In the genomic region with DNA sequence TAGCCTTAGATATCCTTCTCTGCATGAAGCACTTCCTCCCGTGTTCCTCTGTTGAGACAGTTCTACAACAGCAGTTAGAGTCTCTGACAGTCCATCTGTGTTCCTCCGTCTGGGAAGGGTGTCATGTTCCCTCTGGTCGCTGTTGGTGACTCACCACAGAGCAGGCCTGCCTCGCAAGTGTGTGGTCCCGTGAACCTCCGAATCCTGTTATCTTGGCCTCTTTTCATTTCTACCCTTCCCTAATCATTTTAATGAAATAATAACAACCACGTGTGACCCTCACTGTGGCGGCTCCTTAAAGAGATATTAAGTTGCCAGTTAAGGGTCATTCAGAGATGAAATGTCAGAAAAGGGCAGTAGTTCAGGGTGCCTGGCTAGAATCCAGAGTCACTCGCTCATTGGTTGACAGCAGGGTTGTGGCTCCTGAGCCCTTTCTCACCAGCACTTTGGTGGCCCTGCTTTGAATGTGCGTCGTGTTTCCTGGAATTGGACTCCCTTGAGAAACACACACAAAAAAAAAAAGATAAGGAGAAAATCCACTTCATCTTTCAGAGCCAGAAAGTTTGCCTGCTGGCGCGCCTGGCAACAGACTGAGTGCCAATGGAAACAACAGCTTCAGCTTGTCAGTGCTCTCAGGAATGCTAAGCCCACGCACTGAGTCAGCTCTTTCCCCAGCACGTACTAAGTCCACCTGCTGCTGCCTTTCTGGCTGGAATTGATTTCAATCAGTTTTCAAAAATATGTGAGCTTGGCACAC, we compare ENCODE assay signal across 10 mouse cellular contexts.
DNase-seq lines count a peak whose midpoint lies in the region; ATAC-seq and TF ChIP-seq lines count a peak whose summit lies in the region.
"Had no signal": no experiment of that assay in that cellular context is flagged by ENCODE, and none has a peak within 500 bp of the region (broad histone marks: within the 10 kb centered on the region; RNA-seq: fewer than 3 reads in every experiment).

No protein-coding gene starts in this region.

- H3K27ac ChIP-seq in forebrain, embryonic 15.5 days (replicated peaks) = no peak overlapping the region
- no peak overlapping the region for H3K27ac ChIP-seq in forebrain, embryonic 12.5 days
- no peak overlapping the region for H3K27ac ChIP-seq in limb, embryonic 13.5 days
- no peak overlapping the region for H3K27ac ChIP-seq in hindbrain, postnatal 0 days
- H3K27ac ChIP-seq: embryonic facial prominence, embryonic 12.5 days; neural tube, embryonic 12.5 days had no signal

- peak; percentile 27 for DNase-seq in forelimb bud, embryonic 11.5 days (ENCODE audit: low read depth, low spot score)
- DNase-seq in kidney, adult 9 months = peak; percentile 8
- no peak for DNase-seq in retina, postnatal 1 day
- DNase-seq in hindbrain, postnatal 0 days (ENCODE audit: low spot score) = no peak

- H3K9me3 ChIP-seq in forebrain, embryonic 15.5 days = no peaks in the 10 kb centered on the region
- H3K9me3 ChIP-seq in forebrain, embryonic 12.5 days = 0 out of 2 replicates have a peak, but pooled peaks cover 3% of the 10 kb centered on the region
- H3K9me3 ChIP-seq in limb, embryonic 13.5 days = 0 out of 2 replicates have a peak, but pooled peaks cover 2% of the 10 kb centered on the region
- H3K9me3 ChIP-seq in hindbrain, postnatal 0 days (ENCODE audit: low read length) = no peaks in the 10 kb centered on the region
- H3K9me3 ChIP-seq: embryonic facial prominence, embryonic 12.5 days had no signal

- H3K4me3 ChIP-seq in forebrain, embryonic 15.5 days = no peak overlapping the region
- no peak overlapping the region for H3K4me3 ChIP-seq in forebrain, embryonic 12.5 days (replicated peaks)
- H3K4me3 ChIP-seq in limb, embryonic 13.5 days = no peak overlapping the region
- H3K4me3 ChIP-seq in hindbrain, postnatal 0 days (ENCODE audit: low read length) = no peak overlapping the region
- H3K4me3 ChIP-seq: embryonic facial prominence, embryonic 12.5 days; neural tube, embryonic 12.5 days had no signal

- no peaks in the 10 kb centered on the region for H3K27me3 ChIP-seq in forebrain, embryonic 15.5 days
- H3K27me3 ChIP-seq in forebrain, embryonic 12.5 days = no peaks in the 10 kb centered on the region
- H3K27me3 ChIP-seq in limb, embryonic 13.5 days = no peaks in the 10 kb centered on the region
- H3K27me3 ChIP-seq in hindbrain, postnatal 0 days (ENCODE audit: insufficient read depth, low read length) = no peaks in the 10 kb centered on the region
- H3K27me3 ChIP-seq: embryonic facial prominence, embryonic 12.5 days; neural tube, embryonic 12.5 days had no signal

- WGBS in forebrain, embryonic 15.5 days = 47% methylated on average over 15 of the region's 15 CpGs
- WGBS in forebrain, embryonic 12.5 days = 68% methylated on average over 15 of the region's 15 CpGs
- 23% methylated on average over 15 of the region's 15 CpGs for WGBS in limb, embryonic 13.5 days
- 46% methylated on average over 15 of the region's 15 CpGs for WGBS in hindbrain, postnatal 0 days

- 0 out of 2 replicates have a peak, but pooled peaks cover 2% of the 10 kb centered on the region for H3K4me1 ChIP-seq in forebrain, embryonic 15.5 days
- no peaks in the 10 kb centered on the region for H3K4me1 ChIP-seq in forebrain, embryonic 12.5 days
- no peaks in the 10 kb centered on the region for H3K4me1 ChIP-seq in limb, embryonic 13.5 days
- no peaks in the 10 kb centered on the region for H3K4me1 ChIP-seq in hindbrain, postnatal 0 days (ENCODE audit: insufficient read depth, low read length)
- H3K4me1 ChIP-seq: embryonic facial prominence, embryonic 12.5 days; neural tube, embryonic 12.5 days had no signal

- 0 out of 2 replicates have a peak, but pooled peaks have one; percentile 50 for ATAC-seq in forebrain, embryonic 15.5 days (replicated peaks)
- ATAC-seq in forebrain, embryonic 12.5 days (ENCODE audit: low FRiP score) = no peak
- 0 out of 2 replicates have a peak, but pooled peaks have one; percentile 19 for ATAC-seq in limb, embryonic 13.5 days (ENCODE audit: low FRiP score, low read depth)
- ATAC-seq in erythroblast, adult 5-6 weeks (replicated peaks; ENCODE audit: low FRiP score, poor library complexity, severe bottlenecking) = no peak
- no peak for ATAC-seq in hindbrain, postnatal 0 days

- no peak overlapping the region for H3K4me2 ChIP-seq in forebrain, embryonic 15.5 days (replicated peaks)
- no peak overlapping the region for H3K4me2 ChIP-seq in forebrain, embryonic 12.5 days
- no peak overlapping the region for H3K4me2 ChIP-seq in limb, embryonic 13.5 days (replicated peaks)
- H3K4me2 ChIP-seq in hindbrain, postnatal 0 days (ENCODE audit: low read depth, low read length) = no peak overlapping the region
- H3K4me2 ChIP-seq: embryonic facial prominence, embryonic 12.5 days; neural tube, embryonic 12.5 days had no signal

- no peak overlapping the region for H3K9ac ChIP-seq in forebrain, embryonic 15.5 days (replicated peaks)
- no peak overlapping the region for H3K9ac ChIP-seq in forebrain, embryonic 12.5 days
- no peak overlapping the region for H3K9ac ChIP-seq in limb, embryonic 13.5 days
- no peak overlapping the region for H3K9ac ChIP-seq in hindbrain, postnatal 0 days (replicated peaks; ENCODE audit: low read length)
- H3K9ac ChIP-seq: embryonic facial prominence, embryonic 12.5 days; neural tube, embryonic 12.5 days had no signal

- TF ChIP-seq CTCF in hindbrain, postnatal 0 days (IDR thresholded peaks at IDR 0.05; ENCODE audit: low read depth) = no peak

- peaks cover 15% of the 10 kb centered on the region; the same call in 1 of the 2 replicates for H3K36me3 ChIP-seq in forebrain, embryonic 15.5 days
- H3K36me3 ChIP-seq in forebrain, embryonic 12.5 days (replicated peaks) = no peaks in the 10 kb centered on the region; the same call in 1 of the 2 replicates
- H3K36me3 ChIP-seq in limb, embryonic 13.5 days = no peaks in the 10 kb centered on the region
- no peaks in the 10 kb centered on the region for H3K36me3 ChIP-seq in hindbrain, postnatal 0 days (ENCODE audit: insufficient read depth, low read length)
- H3K36me3 ChIP-seq: embryonic facial prominence, embryonic 12.5 days had no signal

Comparison
In these comparisons a context has a peak if more than half of its experiments do, and no peak if none do; other contexts are left out.
1. ATAC-seq: peak in forebrain, embryonic 15.5 days (single experiment) and limb, embryonic 13.5 days (single experiment); none in forebrain, embryonic 12.5 days (single experiment), erythroblast, adult 5-6 weeks (single experiment) and hindbrain, postnatal 0 days (single experiment).
2. DNase-seq: peak in forelimb bud, embryonic 11.5 days (single experiment) and kidney, adult 9 months (single experiment); none in retina, postnatal 1 day (single experiment) and hindbrain, postnatal 0 days (single experiment).